Mouse (Mus musculus) E14TG2a.4 (cell line): ENCODE data around the gene Opa3.

Experiments used
- CTCF ChIP-seq: conservative IDR thresholded peaks from 2 replicates; pipeline ENCODE4 v1.5.1; 2014; ENCODE audit warnings: low read length
- NANOG ChIP-seq: IDR thresholded peaks from 2 replicates; pipeline ENCODE4 v1.6.1; 2014; ENCODE audit warnings: borderline replicate concordance, low read length, mixed read lengths
- POU5F1 ChIP-seq: IDR thresholded peaks from 2 replicates; pipeline ENCODE4 v1.6.1; 2014; ENCODE audit warnings: low read length, borderline replicate concordance

GRCm38 (mm10) chr7:19265147-19265546, 37.0 kb downstream of the Opa3 start:
- TF ChIP-seq CTCF (no peak), NANOG (no peak), POU5F1 (no peak)
